Mouse (Mus musculus) stomach, embryonic 15.5 days (tissue): Measurements from ENCODE around the gene Map7. TPM values are rescaled to one million over a fixed set of nuclear protein-coding genes. Genes with fewer than 3 reads are reported as not detected.

ENCODE experiments used
- ATAC-seq: fragments of 200-750 bp; cut with Nextera tagmentation; 2 replicates; pipeline ENCODE4 v1.8.0; 2017; ENCODE audit warnings: low read depth, moderate number of reproducible peaks, moderate TSS enrichment; ENCODE audit not compliant: insufficient read depth, low FRiP score
- H3K27ac ChIP-seq: fragments of 300-500 bp; sonication (generic); 2 replicates; pipeline ENCODE4 v1.5.1; 2015; ENCODE audit warnings: mild to moderate bottlenecking, inconsistent platforms
- H3K27me3 ChIP-seq: fragments of 300-500 bp; sonication (generic); replicated peaks from 2 replicates; pipeline ENCODE4 v1.6.1; 2015; ENCODE audit warnings: inconsistent platforms
- H3K36me3 ChIP-seq: fragments of 300-500 bp; sonication (generic); 2 replicates; pipeline ENCODE4 v1.6.1; 2015; ENCODE audit warnings: inconsistent platforms
- H3K4me1 ChIP-seq: fragments of 300-500 bp; sonication (generic); 2 replicates; pipeline ENCODE4 v1.6.1; 2015; ENCODE audit warnings: inconsistent platforms
- H3K4me2 ChIP-seq: fragments of 300-500 bp; sonication (generic); 2 replicates; pipeline ENCODE4 v1.6.1; 2015; ENCODE audit warnings: mild to moderate bottlenecking, inconsistent platforms
- H3K4me3 ChIP-seq: fragments of 300-500 bp; sonication (generic); replicated peaks from 2 replicates; pipeline ENCODE4 v1.5.1; 2015; ENCODE audit warnings: inconsistent platforms
- H3K9ac ChIP-seq: fragments of 300-500 bp; sonication (generic); 2 replicates; pipeline ENCODE4 v1.6.1; 2015; ENCODE audit warnings: inconsistent platforms
- H3K9me3 ChIP-seq: fragments of 300-500 bp; sonication (generic); 2 replicates; pipeline ENCODE4 v1.6.1; 2016; ENCODE audit warnings: inconsistent platforms
- WGBS: fragments of 180-500 bp; shearing (Covaris S2); methylation state at CpG from one replicate; pipeline ENCODE4 v1.1.7; 2015; 5-methylcytosine and 5-hydroxymethylcytosine counted together
- polyA plus RNA-seq: library from polyadenylated mRNA; unstranded; fragments of >200 nt; fragmentation: Nextera tagmentation; extraction: Ambion mirVana; gene quantifications from 2 replicates; pipeline ENCODE4 v1.2.1, GENCODE M21; 2015

The Map7 gene
- polyA plus RNA-seq, 1 experiment from 2014 or later: 21.2 TPM

DNA sequence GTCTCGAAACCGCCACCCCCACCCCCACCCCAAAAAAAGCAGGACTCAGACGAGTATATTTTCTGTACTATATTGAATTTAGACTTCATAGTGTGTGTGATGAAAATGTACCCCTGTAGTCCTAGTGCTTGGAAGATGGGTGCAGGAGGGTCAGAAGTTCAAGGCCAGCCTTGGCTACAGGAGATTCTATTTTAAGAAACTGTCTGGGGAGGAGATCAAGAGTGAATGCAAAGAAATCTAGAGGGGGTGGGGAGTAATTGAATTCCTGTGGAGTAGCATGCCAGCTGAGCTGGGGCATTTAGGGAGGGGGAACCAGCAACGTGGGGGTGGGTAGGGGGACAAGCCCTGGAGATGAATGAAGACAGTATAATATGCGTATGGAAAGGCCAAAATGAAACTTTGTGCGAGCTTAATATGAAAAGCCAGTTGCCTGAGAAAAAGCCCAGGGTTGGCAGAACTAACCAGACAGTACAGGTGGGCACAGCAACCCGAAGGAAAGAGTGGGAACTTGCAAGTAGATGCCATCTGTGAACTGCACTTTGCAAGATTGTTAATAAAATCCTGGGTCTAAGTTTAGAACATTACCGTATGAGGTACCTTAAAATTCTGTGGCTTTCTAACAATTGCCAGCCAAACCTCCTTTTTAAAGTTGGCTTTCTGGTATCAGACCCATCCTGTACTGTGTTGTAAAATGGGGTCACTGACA, 8.9 kb downstream of the Map7 start:
- Histone ChIP-seq H3K9ac (no peak overlapping the region), H3K27ac (no peak overlapping the region), H3K4me1 (no peaks in the 10 kb centered on the region), H3K9me3 (no peaks in the 10 kb centered on the region), H3K4me2 (no peak overlapping the region), H3K36me3 (no peaks in the 10 kb centered on the region), H3K27me3 (no peaks in the 10 kb centered on the region), H3K4me3 (no peak overlapping the region)
- ATAC-seq: no peak
- WGBS: 77% methylated on average over 8 of the region's 8 CpGs

DNA sequence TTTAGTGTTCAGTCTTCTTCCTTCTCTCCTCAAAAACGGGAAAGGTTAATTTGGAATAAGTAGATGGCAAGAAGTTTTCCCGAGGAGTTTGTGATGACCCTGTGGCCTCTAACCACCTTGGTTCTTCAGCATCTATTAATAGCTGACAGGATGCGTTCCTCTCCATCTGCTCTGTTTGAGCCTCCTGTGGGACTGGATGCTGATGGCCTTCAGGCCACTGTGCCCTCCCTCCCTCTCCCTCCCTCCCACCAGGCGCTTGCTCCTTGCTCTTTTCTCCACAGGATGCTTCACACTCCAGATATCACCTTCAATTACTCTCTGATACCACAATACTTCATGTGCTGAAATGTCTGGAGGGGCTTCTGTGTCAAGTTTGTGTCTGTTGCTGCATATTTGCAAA, 10.5 kb downstream of the Map7 start:
- Histone ChIP-seq H3K4me2 (no peak overlapping the region), H3K27ac (no peak overlapping the region), H3K9me3 (no peaks in the 10 kb centered on the region), H3K4me3 (no peak overlapping the region), H3K4me1 (no peaks in the 10 kb centered on the region), H3K27me3 (no peaks in the 10 kb centered on the region), H3K36me3 (no peaks in the 10 kb centered on the region), H3K9ac (no peak overlapping the region)
- ATAC-seq: no peak
- WGBS: 53% methylated on average over 4 of the region's 4 CpGs

DNA sequence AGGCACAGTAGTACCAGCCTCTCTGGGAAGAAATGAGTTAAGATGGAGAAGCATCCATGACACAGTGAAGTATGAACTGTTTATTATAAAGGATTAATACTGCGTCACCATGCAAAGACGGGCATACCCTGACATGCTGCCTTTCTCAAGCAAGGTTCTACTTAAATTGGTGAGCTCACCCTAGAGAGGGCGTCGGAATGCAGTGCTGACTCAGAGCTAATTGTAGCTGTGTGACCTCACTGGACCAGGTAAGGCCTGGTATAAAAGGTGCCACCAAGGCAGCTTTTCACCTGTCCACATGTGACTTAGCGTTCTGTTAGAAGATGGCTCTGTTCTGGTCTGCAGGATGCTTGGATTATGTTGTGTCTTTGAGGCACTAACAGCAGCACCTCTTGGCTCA, 11.0 kb downstream of the Map7 start:
- Histone ChIP-seq H3K9me3 (no peaks in the 10 kb centered on the region), H3K4me1 (no peaks in the 10 kb centered on the region), H3K27ac (no peak overlapping the region), H3K9ac (no peak overlapping the region), H3K4me2 (no peak overlapping the region), H3K4me3 (no peak overlapping the region), H3K27me3 (no peaks in the 10 kb centered on the region), H3K36me3 (no peaks in the 10 kb centered on the region)
- ATAC-seq: no peak; the same call in 1 of the 2 replicates
- 67% methylated on average over 5 of the region's 5 CpGs for WGBS

DNA sequence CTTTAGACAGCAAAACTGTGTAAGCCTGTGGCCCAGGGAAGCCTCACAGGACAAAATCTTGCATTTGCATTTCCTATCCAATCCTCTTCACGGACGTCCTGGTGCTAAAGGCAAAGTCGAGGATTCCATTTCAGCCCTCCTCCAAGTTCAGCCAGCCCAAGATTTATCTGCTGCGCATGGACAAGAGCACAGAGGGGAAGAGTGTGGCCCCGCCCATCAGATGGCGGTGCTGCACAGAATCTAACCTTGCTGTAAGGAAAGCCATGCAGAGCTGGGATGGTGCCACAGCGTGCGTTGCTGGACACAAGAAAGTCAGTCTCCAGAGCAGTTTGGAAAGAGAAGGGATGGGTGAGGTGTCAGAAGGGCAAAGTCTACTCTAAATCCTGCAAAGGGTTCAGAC, 12.6 kb downstream of the Map7 start:
- no peaks in the 10 kb centered on the region for H3K9me3 ChIP-seq
- H3K4me1 ChIP-seq: no peaks in the 10 kb centered on the region
- ATAC-seq: peak; percentile 22; the same call in 1 of the 2 replicates
- no peak overlapping the region for H3K9ac ChIP-seq
- H3K4me3 ChIP-seq: no peak overlapping the region
- H3K36me3 ChIP-seq: no peaks in the 10 kb centered on the region
- no peak overlapping the region for H3K27ac ChIP-seq
- H3K27me3 ChIP-seq: no peaks in the 10 kb centered on the region
- H3K4me2 ChIP-seq: no peak overlapping the region
- WGBS: 55% methylated on average over 8 of the region's 8 CpGs

DNA sequence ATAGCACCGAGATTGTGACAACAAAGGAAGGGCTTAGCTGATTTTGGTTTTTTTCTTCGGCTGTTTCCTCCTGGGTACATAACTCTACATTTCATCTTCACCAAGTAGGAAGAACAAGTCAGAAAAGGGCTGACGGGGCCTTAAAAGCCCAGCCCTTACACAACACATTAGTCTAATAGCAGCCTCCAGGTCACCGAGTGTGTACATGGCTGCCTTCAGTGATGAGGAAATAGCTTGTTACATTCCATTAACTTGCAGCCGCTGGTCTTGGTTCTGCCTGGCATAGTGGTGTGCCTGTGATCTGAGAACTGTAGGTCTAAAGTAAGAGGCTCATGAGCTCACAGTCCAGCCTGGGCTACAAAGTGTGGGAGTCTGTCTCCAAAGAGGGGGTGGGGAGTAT, 16.5 kb downstream of the Map7 start:
- Histone ChIP-seq H3K9ac (no peak overlapping the region), H3K27ac (no peak overlapping the region), H3K9me3 (no peaks in the 10 kb centered on the region), H3K4me1 (no peaks in the 10 kb centered on the region), H3K27me3 (no peaks in the 10 kb centered on the region), H3K36me3 (no peaks in the 10 kb centered on the region), H3K4me2 (no peak overlapping the region), H3K4me3 (no peak overlapping the region)
- WGBS: 73% methylated on average over 5 of the region's 5 CpGs
- ATAC-seq: no peak

DNA sequence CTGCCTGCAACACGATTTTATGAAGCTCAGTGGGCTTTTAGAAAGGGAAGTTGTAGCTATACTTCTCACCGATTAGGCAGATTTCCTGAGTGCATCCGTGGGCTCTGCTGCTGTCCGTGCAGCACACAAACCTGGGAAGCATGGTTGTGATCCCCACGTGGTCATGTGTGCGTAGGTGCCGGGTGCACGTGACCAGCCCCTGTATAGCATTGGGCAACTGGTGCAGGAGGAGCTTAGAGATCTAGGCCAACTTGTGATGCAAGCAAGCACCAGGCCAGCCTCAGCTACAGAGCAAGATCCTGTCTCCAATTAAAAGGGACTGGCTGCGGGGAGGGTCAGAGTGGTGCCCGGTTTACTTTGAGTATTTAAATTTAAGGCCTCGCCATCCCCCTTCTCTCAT, 18.5 kb downstream of the Map7 start:
- no peak for ATAC-seq
- Histone ChIP-seq H3K9me3 (no peaks in the 10 kb centered on the region), H3K4me3 (no peak overlapping the region), H3K36me3 (no peaks in the 10 kb centered on the region), H3K27me3 (no peaks in the 10 kb centered on the region), H3K4me1 (peaks cover 6% of the 10 kb centered on the region; the same call in 1 of the 2 replicates), H3K9ac (no peak overlapping the region), H3K27ac (no peak overlapping the region), H3K4me2 (no peak overlapping the region)
- 76% methylated on average over 11 of the region's 11 CpGs for WGBS

DNA sequence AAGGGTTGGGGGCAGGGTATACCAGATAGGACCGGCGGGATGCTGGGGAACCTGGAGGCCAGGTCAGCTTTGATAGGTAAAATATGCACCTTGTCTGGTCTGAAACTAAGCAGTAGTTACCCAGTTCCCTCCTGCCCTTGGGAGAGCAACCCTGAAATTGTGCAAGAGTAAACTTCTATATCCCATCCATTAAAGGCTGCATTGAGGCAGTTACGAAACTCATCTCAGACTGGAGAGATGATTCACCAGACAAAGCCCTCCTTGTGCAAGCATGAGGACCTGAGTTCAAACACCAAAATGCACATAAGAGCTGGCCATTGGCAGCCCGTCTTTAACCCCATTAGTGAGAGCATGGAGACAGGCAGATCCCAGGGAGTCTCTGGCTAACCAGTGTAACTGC, 19.2 kb downstream of the Map7 start:
- H3K4me2 ChIP-seq: no peak overlapping the region
- no peaks in the 10 kb centered on the region for H3K27me3 ChIP-seq
- no peaks in the 10 kb centered on the region for H3K9me3 ChIP-seq
- ATAC-seq: no peak
- H3K9ac ChIP-seq: no peak overlapping the region
- no peak overlapping the region for H3K4me3 ChIP-seq
- H3K27ac ChIP-seq: no peak overlapping the region
- peaks cover 6% of the 10 kb centered on the region; the same call in 1 of the 2 replicates for H3K4me1 ChIP-seq
- no peaks in the 10 kb centered on the region for H3K36me3 ChIP-seq
- WGBS: 85% methylated on average over 4 of the region's 4 CpGs

DNA sequence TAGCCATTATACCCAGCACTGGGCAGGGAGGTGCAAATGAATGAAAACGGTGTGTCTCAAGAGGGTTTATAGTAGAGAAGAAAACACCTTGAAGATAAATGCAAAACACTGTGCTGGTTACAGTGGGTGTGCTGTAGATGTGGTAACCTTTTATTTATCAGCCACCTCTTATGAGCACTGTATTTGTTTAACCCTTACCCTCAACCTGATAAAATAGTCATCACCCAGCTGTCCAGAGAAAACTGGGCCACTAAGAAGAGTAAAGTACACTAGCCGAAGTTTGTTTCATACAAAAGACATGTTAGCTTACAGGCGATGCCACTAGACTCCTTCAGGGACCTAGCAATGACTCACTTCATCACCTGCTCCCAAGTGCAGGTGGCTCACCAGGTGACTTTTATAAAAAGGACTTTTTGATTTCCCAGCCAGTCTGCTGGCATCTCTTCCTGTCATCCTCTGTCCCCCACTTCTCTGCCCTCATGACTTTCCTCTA, 21.0 kb downstream of the Map7 start:
- no peaks in the 10 kb centered on the region for H3K9me3 ChIP-seq
- peaks cover 6% of the 10 kb centered on the region; the same call in 1 of the 2 replicates for H3K4me1 ChIP-seq
- no peaks in the 10 kb centered on the region for H3K27me3 ChIP-seq
- WGBS: 73% methylated on average over 3 of the region's 3 CpGs
- H3K4me3 ChIP-seq: no peak overlapping the region
- peak overlapping the region; percentile 69; the same call in 1 of the 2 replicates for H3K27ac ChIP-seq
- no peak overlapping the region; the same call in 1 of the 2 replicates for H3K4me2 ChIP-seq
- H3K36me3 ChIP-seq: no peaks in the 10 kb centered on the region
- no peak overlapping the region for H3K9ac ChIP-seq
- no peak for ATAC-seq

DNA sequence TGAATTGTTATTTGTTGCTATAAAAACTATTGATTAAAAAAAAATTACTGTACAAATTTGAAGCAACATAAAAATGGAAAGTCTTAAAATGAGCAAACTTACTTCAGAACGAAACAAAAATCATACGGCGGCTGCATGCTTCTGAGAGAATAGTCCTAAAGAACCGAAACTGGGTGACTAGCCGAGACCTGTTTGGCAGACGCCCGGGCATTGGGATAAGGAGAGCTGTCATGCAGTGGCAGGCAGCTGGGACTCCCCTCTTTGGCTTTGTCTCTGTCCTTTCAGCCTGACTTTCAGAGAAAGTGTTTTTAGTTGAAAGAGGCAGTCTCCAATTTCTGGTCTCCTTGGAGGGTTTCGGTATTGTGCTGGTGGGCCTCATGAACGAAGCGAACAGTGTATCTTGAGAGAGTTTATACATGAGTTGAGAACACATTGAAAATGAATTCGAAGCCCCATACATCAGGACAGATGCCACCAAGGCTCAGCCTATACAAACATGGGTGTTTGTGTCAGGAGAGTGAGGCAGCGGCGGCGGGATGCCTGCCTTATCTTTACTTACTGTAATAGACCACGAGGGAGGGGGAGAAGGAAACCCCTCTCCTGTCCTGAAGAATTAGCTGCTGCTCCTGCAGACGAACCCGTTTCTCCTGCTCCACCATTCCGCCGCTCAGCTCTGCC, 21.8 kb downstream of the Map7 start:
- ATAC-seq: no peak
- H3K27ac ChIP-seq: peak overlapping the region; percentile 64
- no peaks in the 10 kb centered on the region for H3K27me3 ChIP-seq
- no peaks in the 10 kb centered on the region for H3K36me3 ChIP-seq
- no peaks in the 10 kb centered on the region for H3K9me3 ChIP-seq
- no peak overlapping the region for H3K9ac ChIP-seq
- H3K4me2 ChIP-seq: peak overlapping the region; percentile 53
- 22% methylated on average over 19 of the region's 19 CpGs for WGBS
- peaks cover 6% of the 10 kb centered on the region; the same call in 1 of the 2 replicates for H3K4me1 ChIP-seq
- H3K4me3 ChIP-seq: peak overlapping the region; percentile 26

DNA sequence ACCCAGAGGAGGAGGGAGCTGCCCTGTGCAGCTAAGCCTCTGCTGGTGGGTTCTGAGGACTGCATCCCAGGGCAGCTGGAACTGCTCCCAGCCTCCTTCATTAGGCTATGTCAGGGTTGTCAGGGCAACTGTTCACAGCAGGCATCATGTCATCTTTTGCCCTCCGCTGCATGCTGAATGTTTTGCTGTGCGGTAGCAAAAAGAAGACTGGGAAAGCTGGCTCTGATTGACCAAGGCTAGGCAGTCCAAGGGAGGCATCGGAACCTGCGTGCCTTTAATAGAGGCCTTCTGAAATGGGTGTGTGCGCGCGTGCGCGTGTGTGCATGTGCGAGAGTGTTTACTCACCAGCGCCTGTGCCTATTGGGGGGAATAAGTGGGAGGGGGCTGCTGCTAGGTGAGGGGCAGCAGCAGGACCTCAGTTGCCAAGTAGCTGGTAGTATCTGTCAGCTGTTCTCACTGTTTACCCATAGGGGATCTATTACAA, 22.4 kb downstream of the Map7 start:
- Histone ChIP-seq H3K4me2 (peak overlapping the region; percentile 53), H3K9ac (no peak overlapping the region), H3K27ac (peak overlapping the region; percentile 64), H3K36me3 (no peaks in the 10 kb centered on the region), H3K4me3 (peak overlapping the region; percentile 26), H3K9me3 (no peaks in the 10 kb centered on the region), H3K27me3 (no peaks in the 10 kb centered on the region), H3K4me1 (peaks cover 6% of the 10 kb centered on the region; the same call in 1 of the 2 replicates)
- WGBS: 25% methylated on average over 11 of the region's 11 CpGs
- ATAC-seq: peak; percentile 89

DNA sequence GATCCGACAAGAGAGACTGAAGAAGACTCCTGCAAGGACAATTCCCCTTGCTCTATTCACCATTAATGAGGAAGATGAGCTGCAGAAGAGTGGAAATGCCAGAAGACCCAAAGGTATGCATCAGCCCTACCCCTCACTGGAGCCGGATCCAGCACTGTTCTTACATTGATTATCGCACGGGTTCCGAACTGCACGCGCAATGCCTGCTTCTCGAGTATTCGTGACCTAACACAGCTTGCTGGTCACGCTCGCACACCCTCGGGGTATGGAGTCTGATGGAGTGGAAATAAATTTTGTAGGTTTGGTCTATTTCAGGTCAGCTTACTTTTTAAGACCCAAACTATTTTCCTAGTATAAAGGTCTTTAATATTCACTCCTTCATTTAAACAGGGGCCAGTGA, 22.9 kb downstream of the Map7 start:
- H3K4me1 ChIP-seq: peaks cover 6% of the 10 kb centered on the region; the same call in 1 of the 2 replicates
- 70% methylated on average over 12 of the region's 12 CpGs for WGBS
- ATAC-seq: no peak
- no peaks in the 10 kb centered on the region for H3K9me3 ChIP-seq
- H3K4me2 ChIP-seq: peak overlapping the region; percentile 53
- no peaks in the 10 kb centered on the region for H3K27me3 ChIP-seq
- no peak overlapping the region for H3K9ac ChIP-seq
- H3K4me3 ChIP-seq: no peak overlapping the region
- H3K27ac ChIP-seq: peak overlapping the region; percentile 64; the same call in 1 of the 2 replicates
- no peaks in the 10 kb centered on the region for H3K36me3 ChIP-seq

DNA sequence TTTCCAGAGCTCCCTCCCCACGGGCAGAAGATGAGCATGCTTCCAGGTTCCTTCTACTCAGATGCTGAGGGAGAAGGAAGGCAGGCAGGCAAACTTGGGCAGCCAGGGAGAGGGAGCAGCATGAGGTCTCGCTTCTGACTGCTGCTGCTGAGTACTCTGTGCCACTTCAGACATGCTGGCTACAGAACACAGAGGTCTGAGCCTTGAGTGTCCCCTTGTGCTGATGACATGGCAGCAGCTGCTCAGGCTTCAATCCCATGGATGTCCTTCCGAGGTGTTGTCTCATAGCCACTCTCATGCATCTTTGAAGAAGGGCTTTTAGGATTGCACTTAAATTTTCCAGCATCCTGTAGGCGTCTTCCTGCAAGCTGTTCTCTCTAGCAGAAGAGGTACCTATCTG, 23.5 kb downstream of the Map7 start:
- Histone ChIP-seq H3K27ac (no peak overlapping the region), H3K4me2 (no peak overlapping the region), H3K4me1 (peaks cover 6% of the 10 kb centered on the region; the same call in 1 of the 2 replicates), H3K9ac (no peak overlapping the region), H3K9me3 (no peaks in the 10 kb centered on the region), H3K4me3 (no peak overlapping the region), H3K27me3 (no peaks in the 10 kb centered on the region), H3K36me3 (no peaks in the 10 kb centered on the region)
- no peak for ATAC-seq
- 68% methylated on average over 4 of the region's 4 CpGs for WGBS
